In the genomic region with DNA sequence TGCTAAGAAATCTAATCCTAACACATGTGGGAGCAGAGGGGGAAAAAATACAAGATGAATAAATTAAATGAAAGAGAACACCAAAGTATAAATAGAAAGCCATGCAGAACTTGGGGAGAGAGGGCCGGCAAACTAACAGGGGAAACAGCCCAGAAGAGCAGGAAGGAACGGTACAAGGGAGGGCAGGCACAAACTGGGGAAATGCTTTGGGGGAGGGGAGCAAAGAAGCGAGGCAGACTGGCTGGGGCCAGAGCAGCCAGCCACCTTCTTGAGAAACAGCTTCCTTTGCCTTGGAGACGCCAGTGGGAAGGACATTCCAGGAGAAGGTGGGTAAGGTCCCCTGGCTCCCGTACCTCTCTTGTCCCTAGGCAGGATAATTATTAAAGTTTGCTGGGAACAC, we compare ENCODE assay signal across 11 mouse cellular contexts. TPM values are rescaled to one million over a fixed set of nuclear protein-coding genes. Genes with fewer than 3 reads are reported as not detected.
DNase-seq lines count a peak whose midpoint lies in the region; ATAC-seq and TF ChIP-seq lines count a peak whose summit lies in the region.
"Had no signal": no experiment of that assay in that cellular context is flagged by ENCODE, and none has a peak within 500 bp of the region (broad histone marks: within the 10 kb centered on the region; RNA-seq: fewer than 3 reads in every experiment).

No protein-coding gene starts in this region.

- no peak for TF ChIP-seq POLR2A in kidney, adult 2 months (IDR thresholded peaks at IDR 0.05; ENCODE audit: low read depth, low read length)

- H3K4me1 ChIP-seq in kidney, embryonic 16.5 days (ENCODE audit: insufficient read depth, low read length): peaks cover 22% of the 10 kb centered on the region
- no peaks in the 10 kb centered on the region for H3K4me1 ChIP-seq in kidney, adult 2 months (ENCODE audit: control insufficient read depth, insufficient read depth, low read length)
- H3K4me1 ChIP-seq in hindbrain, embryonic 11.5 days (replicated peaks; ENCODE audit: control insufficient read depth, insufficient read depth, low read length): no peaks in the 10 kb centered on the region
- H3K4me1 ChIP-seq in liver, embryonic 16.5 days (ENCODE audit: control insufficient read depth, low read depth, low read length): peaks cover 14% of the 10 kb centered on the region

- H3K4me3 ChIP-seq in kidney, embryonic 16.5 days (ENCODE audit: low read length): no peak overlapping the region
- H3K4me3 ChIP-seq in kidney, adult 2 months (ENCODE audit: insufficient read depth, low read depth, low read length): no peak overlapping the region
- no peak overlapping the region for H3K4me3 ChIP-seq in hindbrain, embryonic 11.5 days (ENCODE audit: low read depth, low read length)
- H3K4me3 ChIP-seq in liver, embryonic 16.5 days (ENCODE audit: low read depth, low read length): no peak overlapping the region
- H3K4me3 ChIP-seq: erythroblast, embryonic 14.5 days; limb, embryonic 15.5 days had no signal

- no peaks in the 10 kb centered on the region for H3K27me3 ChIP-seq in kidney, embryonic 16.5 days (ENCODE audit: insufficient read depth, low read length)
- H3K27me3 ChIP-seq in kidney, adult 2 months (replicated peaks; ENCODE audit: control insufficient read depth, insufficient read depth, low read length): no peaks in the 10 kb centered on the region
- H3K27me3 ChIP-seq in hindbrain, embryonic 11.5 days (ENCODE audit: control insufficient read depth, insufficient read depth, low read length): no peaks in the 10 kb centered on the region
- no peaks in the 10 kb centered on the region for H3K27me3 ChIP-seq in liver, embryonic 16.5 days (ENCODE audit: control insufficient read depth, insufficient read depth, low read depth, low read length)
- H3K27me3 ChIP-seq: limb, embryonic 15.5 days had no signal

- no peak for DNase-seq in kidney, adult 2 months
- peak; percentile 34 for DNase-seq in hindbrain, embryonic 11.5 days (ENCODE audit: low spot score)
- no peak for DNase-seq in urinary bladder, postnatal 25 days (ENCODE audit: low spot score)
- DNase-seq in frontal cortex, postnatal 25 days (ENCODE audit: low spot score in 2 of 2): no peak
- no peak for DNase-seq in left cerebral cortex, postnatal 10 days (ENCODE audit: extremely low spot score in 1 of 2, low spot score in 2 of 2)
- DNase-seq: heart, adult 11 months had no signal

- 5% methylated on average over 5 of the region's 5 CpGs for WGBS in kidney, embryonic 16.5 days
- 14% methylated on average over 5 of the region's 5 CpGs for WGBS in kidney, adult 2 months
- 40% methylated on average over 5 of the region's 5 CpGs for WGBS in hindbrain, embryonic 11.5 days
- 22% methylated on average over 5 of the region's 5 CpGs for WGBS in liver, embryonic 16.5 days (ENCODE audit: insufficient replicate concordance)

- intact Hi-C loops in left cerebral cortex, postnatal 10 days (cut with DNase I): no loop called here

- peak overlapping the region; percentile 31; the same call in 1 of the 2 replicates for H3K9ac ChIP-seq in kidney, embryonic 16.5 days (replicated peaks; ENCODE audit: low read length)
- no peak overlapping the region for H3K9ac ChIP-seq in hindbrain, embryonic 11.5 days (ENCODE audit: low read depth, low read length)
- 0 out of 2 replicates have a peak overlapping the region, but pooled peaks have one; percentile 12 for H3K9ac ChIP-seq in liver, embryonic 16.5 days (ENCODE audit: low read depth, low read length)
- H3K9ac ChIP-seq: limb, embryonic 15.5 days had no signal

- H3K27ac ChIP-seq in kidney, embryonic 16.5 days (ENCODE audit: low read length): peak overlapping the region; percentile 78
- H3K27ac ChIP-seq in kidney, adult 2 months (ENCODE audit: insufficient read depth, low read depth, low read length): no peak overlapping the region
- H3K27ac ChIP-seq in hindbrain, embryonic 11.5 days (ENCODE audit: low read depth, low read length): no peak overlapping the region
- no peak overlapping the region; the same call in 1 of the 2 replicates for H3K27ac ChIP-seq in liver, embryonic 16.5 days (ENCODE audit: low read length)
- H3K27ac ChIP-seq: limb, embryonic 15.5 days had no signal

- H3K4me2 ChIP-seq in kidney, embryonic 16.5 days (replicated peaks; ENCODE audit: low read depth, low read length): peak overlapping the region; percentile 21; the same call in 1 of the 2 replicates
- H3K4me2 ChIP-seq in hindbrain, embryonic 11.5 days (replicated peaks; ENCODE audit: low read depth, low read length): no peak overlapping the region
- no peak overlapping the region for H3K4me2 ChIP-seq in liver, embryonic 16.5 days (ENCODE audit: low read depth, low read length)
- H3K4me2 ChIP-seq: limb, embryonic 15.5 days had no signal

- TF ChIP-seq CTCF in kidney, adult 2 months (conservative IDR thresholded peaks at IDR 0.05; ENCODE audit: insufficient read depth, insufficient read length, low read depth, low read length): no peak

- peak; percentile 85 for ATAC-seq in kidney, embryonic 16.5 days (ENCODE audit: low FRiP score, low TSS enrichment)
- peak; percentile 68 for ATAC-seq in common myeloid progenitor, adult 5-6 weeks (replicated peaks; ENCODE audit: low read depth, poor library complexity, severe bottlenecking)
- ATAC-seq in hindbrain, embryonic 11.5 days (ENCODE audit: low FRiP score): no peak
- ATAC-seq in liver, embryonic 16.5 days (ENCODE audit: low read depth): no peak

- H3K9me3 ChIP-seq in kidney, embryonic 16.5 days (ENCODE audit: low read length): no peaks in the 10 kb centered on the region
- no peaks in the 10 kb centered on the region for H3K9me3 ChIP-seq in hindbrain, embryonic 11.5 days (ENCODE audit: control insufficient read depth, low read length)
- no peaks in the 10 kb centered on the region for H3K9me3 ChIP-seq in liver, embryonic 16.5 days (replicated peaks; ENCODE audit: control insufficient read depth, low read length)
- H3K9me3 ChIP-seq: limb, embryonic 15.5 days had no signal

- peaks cover 31% of the 10 kb centered on the region; the same call in 1 of the 2 replicates for H3K36me3 ChIP-seq in kidney, embryonic 16.5 days (ENCODE audit: insufficient read depth, low read length)
- no peaks in the 10 kb centered on the region for H3K36me3 ChIP-seq in kidney, adult 2 months (ENCODE audit: control insufficient read depth, insufficient read depth, low read length)
- no peaks in the 10 kb centered on the region for H3K36me3 ChIP-seq in hindbrain, embryonic 11.5 days (ENCODE audit: control insufficient read depth, insufficient read depth, low read length)
- no peaks in the 10 kb centered on the region for H3K36me3 ChIP-seq in liver, embryonic 16.5 days (ENCODE audit: control insufficient read depth, insufficient read depth)

RNA-seq across cellular contexts. Expression of a gene that starts 14.5 kb away (rescaled TPM):
- polyA plus RNA-seq in kidney, embryonic 16.5 days (2015; fragmentation: Nextera tagmentation; extraction: Ambion mirVana): 15.4 and 21.2 TPM in 2 replicates
- polyA plus RNA-seq in kidney, adult 2 months (2012; rRNA removed): 0.09 and 0.10 TPM in 2 replicates
- total RNA-seq in common myeloid progenitor, adult 5-6 weeks (2017): 6.1 and 7.0 TPM in 2 replicates
- 39.6 and 42.9 TPM in 2 replicates for polyA plus RNA-seq in hindbrain, embryonic 11.5 days (2014; fragmentation: Nextera tagmentation; extraction: Ambion mirVana)
- polyA plus RNA-seq in liver, embryonic 16.5 days (2015; fragmentation: Nextera tagmentation; extraction: Ambion mirVana): 1.1 and 1.3 TPM in 2 replicates
- under 1 TPM; 0.09 to 0.12 TPM for total RNA-seq in left cerebral cortex, postnatal 10 days (2021)

Comparison
In these comparisons a context has a peak if more than half of its experiments do, and no peak if none do; other contexts are left out.
1. ATAC-seq: peak in kidney, embryonic 16.5 days (single experiment) and common myeloid progenitor, adult 5-6 weeks (single experiment); none in hindbrain, embryonic 11.5 days (single experiment) and liver, embryonic 16.5 days (single experiment).